Mouse (Mus musculus): ENCODE measurements around the gene Entpd4b. TPM values are rescaled to one million over a fixed set of nuclear protein-coding genes. Genes with fewer than 3 reads are reported as not detected.
"Not testable (repeated sequence)": the region's sequence is repeated elsewhere in the genome, so short reads cannot be mapped to it uniquely, and the experiment has no call there.

Gene Entpd4b
- 18.8 and 22.1 TPM in 2 replicates for polyA plus RNA-seq (2014; fragmentation: Nextera tagmentation; extraction: Ambion mirVana)

DNA sequence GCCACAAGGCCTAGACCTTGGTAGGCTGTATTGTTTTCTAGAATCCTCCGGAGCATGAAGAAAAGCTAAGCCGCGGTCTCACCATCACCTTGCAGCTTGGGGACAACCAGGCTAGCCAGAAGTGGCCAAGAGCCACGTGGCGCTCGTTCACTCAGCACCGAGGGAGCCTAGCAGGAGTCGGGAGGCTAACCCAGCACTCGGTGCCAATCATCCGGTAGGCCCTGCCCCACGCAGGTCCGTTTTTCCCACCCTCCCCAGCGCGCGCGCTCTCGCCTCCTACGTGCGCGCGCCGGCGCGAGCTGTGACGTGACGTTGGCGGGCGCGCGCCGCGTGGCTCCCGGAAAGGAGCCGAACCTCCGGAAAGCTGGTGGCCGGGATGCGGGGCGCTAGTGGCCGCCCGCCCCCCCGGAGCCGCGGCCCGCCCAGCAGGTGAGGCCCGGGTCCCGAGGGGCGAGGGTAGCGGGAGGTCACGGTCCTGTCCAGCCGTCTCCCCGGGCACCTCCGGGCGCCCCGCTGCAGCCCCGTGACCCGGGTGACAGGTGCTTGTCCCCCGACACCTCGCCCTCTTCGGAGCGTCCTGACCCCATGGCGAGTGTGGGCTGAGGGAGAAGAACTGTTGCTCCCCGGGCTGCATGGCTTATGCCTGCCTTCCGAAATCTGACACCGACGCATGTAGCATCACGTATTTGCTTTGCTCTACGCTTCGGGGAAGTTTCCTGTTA lies at the start of gene Entpd4b:
TSS of gene Entpd4b (plus strand) at position 315 of the 722 bp plus-strand sequence.
- not testable (repeated sequence) for H3K9ac ChIP-seq (ENCODE audit: low read depth, low read length); H3K36me3 ChIP-seq (ENCODE audit: control insufficient read depth, insufficient read depth, low read length); H3K27me3 ChIP-seq (ENCODE audit: control insufficient read depth, insufficient read depth, low read length); H3K4me3 ChIP-seq (ENCODE audit: low read depth, low read length); H3K27ac ChIP-seq (ENCODE audit: low read depth, low read length); H3K9me3 ChIP-seq (replicated peaks; ENCODE audit: control insufficient read depth, low read length); H3K4me2 ChIP-seq; H3K4me1 ChIP-seq (ENCODE audit: control insufficient read depth, insufficient read depth, low read length)
- no CpG with 5 or more reads among the region's 68 CpGs for WGBS (ENCODE audit: insufficient replicate concordance)
- peak; percentile 80 for ATAC-seq (replicated peaks; ENCODE audit: insufficient number of reproducible peaks, low FRiP score, low TSS enrichment)

DNA sequence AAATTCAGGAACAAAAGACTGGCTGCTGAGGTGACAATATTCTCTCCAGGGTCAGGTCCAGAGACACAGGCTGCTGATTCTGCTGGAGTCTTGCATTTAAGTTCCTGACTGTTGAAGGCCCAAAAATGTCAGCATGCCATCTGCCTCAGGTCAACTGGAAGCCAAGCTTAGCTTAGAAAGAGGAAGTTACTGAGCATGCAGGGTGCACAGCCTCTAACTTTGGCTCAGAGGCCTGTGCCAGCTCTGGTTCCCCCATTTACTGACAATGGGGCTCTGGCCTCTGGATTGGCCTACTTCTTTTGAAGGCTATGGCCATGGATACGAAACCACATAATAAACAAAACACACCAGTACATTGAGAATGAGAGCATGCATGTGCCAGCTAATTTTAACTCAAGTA lies 48.2 kb upstream of the Entpd4b start:
- H3K9me3 ChIP-seq (replicated peaks; ENCODE audit: control insufficient read depth, low read length); ATAC-seq (replicated peaks; ENCODE audit: insufficient number of reproducible peaks, low FRiP score, low TSS enrichment); H3K4me3 ChIP-seq (ENCODE audit: low read depth, low read length); H3K27me3 ChIP-seq (ENCODE audit: control insufficient read depth, insufficient read depth, low read length); H3K4me2 ChIP-seq; H3K27ac ChIP-seq (ENCODE audit: low read depth, low read length); H3K36me3 ChIP-seq (ENCODE audit: control insufficient read depth, insufficient read depth, low read length); H3K4me1 ChIP-seq (ENCODE audit: control insufficient read depth, insufficient read depth, low read length); H3K9ac ChIP-seq (ENCODE audit: low read depth, low read length): not testable (repeated sequence)
- WGBS (ENCODE audit: insufficient replicate concordance), result no CpG with 5 or more reads among the region's 1 CpGs

DNA sequence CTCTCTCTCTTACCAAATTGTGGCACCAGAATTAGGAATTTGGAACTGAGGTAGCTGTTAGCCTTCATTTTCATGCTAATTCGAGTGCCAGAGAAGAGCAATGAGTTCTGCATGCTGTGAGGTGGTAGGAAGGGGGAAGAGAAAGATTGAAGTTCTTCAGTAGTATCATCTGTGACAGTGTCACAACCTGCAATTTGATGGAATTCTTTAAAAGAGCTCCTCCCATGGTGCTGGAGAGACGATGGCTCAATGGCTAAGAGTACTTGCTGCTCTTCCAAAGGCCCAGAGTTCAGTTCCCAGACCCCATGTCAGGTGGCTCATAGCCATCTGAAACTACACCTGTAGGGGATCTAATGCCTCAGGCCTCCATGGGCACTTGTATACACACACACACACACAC lies 42.8 kb upstream of the Entpd4b start, which contains the start of gene Gm27179:
TSS of gene Gm27179 (minus strand) at position 101 of the 400 bp plus-strand sequence.
- ATAC-seq (replicated peaks; ENCODE audit: insufficient number of reproducible peaks, low FRiP score, low TSS enrichment); H3K4me2 ChIP-seq; H3K9ac ChIP-seq (ENCODE audit: low read depth, low read length); H3K36me3 ChIP-seq (ENCODE audit: control insufficient read depth, insufficient read depth, low read length); H3K4me3 ChIP-seq (ENCODE audit: low read depth, low read length); H3K9me3 ChIP-seq (replicated peaks; ENCODE audit: control insufficient read depth, low read length); H3K27me3 ChIP-seq (ENCODE audit: control insufficient read depth, insufficient read depth, low read length); H3K4me1 ChIP-seq (ENCODE audit: control insufficient read depth, insufficient read depth, low read length); H3K27ac ChIP-seq (ENCODE audit: low read depth, low read length): not testable (repeated sequence)
- whole genome bisulfite sequencing (ENCODE audit: insufficient replicate concordance), result no CpG with 5 or more reads among the region's 2 CpGs

DNA sequence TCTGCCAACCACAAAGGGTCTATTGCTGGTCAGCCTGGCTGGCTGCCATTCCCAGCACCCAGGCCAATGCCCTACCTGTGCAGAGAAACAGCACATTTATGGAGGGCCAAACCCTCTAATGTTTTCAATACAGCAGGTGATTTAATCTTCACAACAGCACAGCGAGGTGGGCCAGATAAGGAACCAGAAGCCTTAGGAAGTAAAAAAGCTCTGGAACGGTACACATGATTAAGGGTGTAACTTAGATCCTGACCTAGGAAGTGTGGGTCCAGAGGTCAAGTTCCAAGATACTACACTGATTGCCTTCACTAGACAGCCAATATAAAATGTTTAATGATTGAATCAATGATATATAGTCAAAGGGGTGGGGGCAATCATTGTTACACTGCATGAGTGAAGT lies 34.4 kb upstream of the Entpd4b start:
- H3K36me3 ChIP-seq (ENCODE audit: control insufficient read depth, insufficient read depth, low read length), result not testable (repeated sequence)
- WGBS (ENCODE audit: insufficient replicate concordance), result no CpG with 5 or more reads among the region's 2 CpGs

DNA sequence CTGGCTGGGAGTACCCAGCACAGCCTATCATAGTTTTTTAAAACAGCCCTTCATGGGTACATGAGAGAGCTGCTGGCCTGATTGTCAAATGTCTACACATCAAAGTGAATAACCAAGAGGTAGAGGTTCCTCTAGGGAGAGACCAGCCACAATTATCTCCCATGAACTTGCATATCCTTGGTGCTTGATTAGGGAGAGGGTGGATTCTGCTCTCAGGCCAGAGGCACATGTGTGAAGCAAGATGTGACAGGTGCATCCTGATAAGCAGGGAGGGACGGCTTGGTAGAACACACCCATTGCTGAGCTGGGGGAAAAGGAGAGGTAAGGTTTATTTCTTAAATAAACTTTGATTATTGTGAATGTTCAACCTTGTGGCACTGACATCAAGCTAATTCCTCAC lies 32.2 kb upstream of the Entpd4b start:
- H3K9me3 ChIP-seq (replicated peaks; ENCODE audit: control insufficient read depth, low read length); H3K4me2 ChIP-seq; H3K27me3 ChIP-seq (ENCODE audit: control insufficient read depth, insufficient read depth, low read length); H3K9ac ChIP-seq (ENCODE audit: low read depth, low read length); H3K4me3 ChIP-seq (ENCODE audit: low read depth, low read length); H3K4me1 ChIP-seq (ENCODE audit: control insufficient read depth, insufficient read depth, low read length); H3K27ac ChIP-seq (ENCODE audit: low read depth, low read length); H3K36me3 ChIP-seq (ENCODE audit: control insufficient read depth, insufficient read depth, low read length): not testable (repeated sequence)
- peak; percentile 80; the same call in 1 of the 2 replicates for ATAC-seq (replicated peaks; ENCODE audit: insufficient number of reproducible peaks, low FRiP score, low TSS enrichment)
- WGBS (ENCODE audit: insufficient replicate concordance), result no CpG with 5 or more reads among the region's 1 CpGs

More for the DNA sequence above, 34.4 kb upstream of the Entpd4b start:
- H3K9ac ChIP-seq (ENCODE audit: low read depth, low read length); H3K4me3 ChIP-seq (ENCODE audit: low read depth, low read length); H3K27ac ChIP-seq (ENCODE audit: low read depth, low read length); H3K9me3 ChIP-seq (replicated peaks; ENCODE audit: control insufficient read depth, low read length); H3K27me3 ChIP-seq (ENCODE audit: control insufficient read depth, insufficient read depth, low read length); H3K4me1 ChIP-seq (ENCODE audit: control insufficient read depth, insufficient read depth, low read length); H3K4me2 ChIP-seq; ATAC-seq (replicated peaks; ENCODE audit: insufficient number of reproducible peaks, low FRiP score, low TSS enrichment): not testable (repeated sequence)

DNA sequence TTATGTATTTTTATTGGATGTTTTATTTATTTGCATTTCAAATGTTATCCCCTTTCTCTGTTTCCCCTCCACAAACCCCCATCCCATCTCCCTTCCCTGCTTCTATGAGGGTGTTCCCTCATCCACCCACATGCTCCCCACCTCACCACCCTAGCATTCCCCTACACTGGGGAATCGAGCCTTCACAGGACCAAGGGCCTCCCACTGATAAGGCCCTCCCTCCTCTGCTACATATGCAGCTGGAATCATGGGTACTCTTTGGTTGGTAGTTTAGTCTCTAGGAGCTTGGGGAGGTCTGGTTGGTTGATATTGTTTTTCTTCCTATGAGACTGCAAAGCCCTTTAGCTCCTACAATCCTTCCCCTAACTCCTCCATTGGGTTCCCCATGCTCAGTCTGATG lies 29.0 kb upstream of the Entpd4b start:
- H3K27me3 ChIP-seq (ENCODE audit: control insufficient read depth, insufficient read depth, low read length); H3K9ac ChIP-seq (ENCODE audit: low read depth, low read length); H3K4me1 ChIP-seq (ENCODE audit: control insufficient read depth, insufficient read depth, low read length); H3K36me3 ChIP-seq (ENCODE audit: control insufficient read depth, insufficient read depth, low read length); H3K9me3 ChIP-seq (replicated peaks; ENCODE audit: control insufficient read depth, low read length); H3K4me2 ChIP-seq; H3K27ac ChIP-seq (ENCODE audit: low read depth, low read length); H3K4me3 ChIP-seq (ENCODE audit: low read depth, low read length): not testable (repeated sequence)
- no CpG with 5 or more reads among the region's 1 CpGs for WGBS (ENCODE audit: insufficient replicate concordance)
- peak; percentile 74 for ATAC-seq (replicated peaks; ENCODE audit: insufficient number of reproducible peaks, low FRiP score, low TSS enrichment)

DNA sequence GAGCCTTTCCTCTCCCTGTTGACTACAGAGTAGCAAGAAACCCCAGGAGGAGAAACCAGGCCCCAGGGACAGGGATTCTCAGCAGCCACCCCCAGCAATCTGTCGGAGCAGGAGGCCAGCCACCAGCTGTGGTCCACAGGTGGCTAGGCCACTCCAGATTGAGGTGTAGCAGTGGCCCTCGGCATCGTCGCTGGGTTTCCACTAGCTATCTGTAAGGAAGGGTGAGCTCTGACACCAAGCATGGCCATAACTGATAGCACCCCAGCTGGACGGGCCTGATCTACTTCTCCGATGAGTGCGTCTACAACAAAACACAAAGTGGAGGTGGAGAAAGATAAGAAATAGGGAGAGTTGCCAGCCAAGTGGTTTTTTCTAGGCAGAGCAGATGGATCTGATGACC lies 18.7 kb upstream of the Entpd4b start:
- H3K4me1 ChIP-seq (ENCODE audit: control insufficient read depth, insufficient read depth, low read length); H3K4me2 ChIP-seq; H3K36me3 ChIP-seq (ENCODE audit: control insufficient read depth, insufficient read depth, low read length); H3K27ac ChIP-seq (ENCODE audit: low read depth, low read length); H3K4me3 ChIP-seq (ENCODE audit: low read depth, low read length); H3K27me3 ChIP-seq (ENCODE audit: control insufficient read depth, insufficient read depth, low read length); H3K9ac ChIP-seq (ENCODE audit: low read depth, low read length); H3K9me3 ChIP-seq (replicated peaks; ENCODE audit: control insufficient read depth, low read length): not testable (repeated sequence)
- peak; percentile 84 for ATAC-seq (replicated peaks; ENCODE audit: insufficient number of reproducible peaks, low FRiP score, low TSS enrichment)
- no CpG with 5 or more reads among the region's 7 CpGs for WGBS (ENCODE audit: insufficient replicate concordance)

DNA sequence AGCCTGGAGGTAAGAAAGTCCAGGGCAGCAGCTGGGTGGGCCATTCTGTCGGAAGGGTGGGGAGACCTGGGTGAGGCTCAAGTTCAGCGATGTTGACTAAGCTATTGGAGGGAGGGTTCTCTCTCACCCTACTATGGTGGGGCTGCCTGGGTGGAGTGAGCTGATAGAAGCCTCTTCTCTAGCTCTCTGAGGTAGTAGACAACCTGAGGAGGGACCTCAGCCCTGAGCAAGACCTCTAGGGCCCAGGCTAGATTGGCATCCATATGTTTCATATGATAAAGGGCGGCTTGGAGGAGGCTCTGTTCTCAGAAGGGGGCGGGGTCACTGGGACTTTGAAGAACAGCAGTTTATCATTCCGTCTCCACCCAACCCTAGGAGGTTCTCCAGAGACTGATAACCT lies 15.1 kb upstream of the Entpd4b start:
- H3K27ac ChIP-seq (ENCODE audit: low read depth, low read length), result not testable (repeated sequence)

DNA sequence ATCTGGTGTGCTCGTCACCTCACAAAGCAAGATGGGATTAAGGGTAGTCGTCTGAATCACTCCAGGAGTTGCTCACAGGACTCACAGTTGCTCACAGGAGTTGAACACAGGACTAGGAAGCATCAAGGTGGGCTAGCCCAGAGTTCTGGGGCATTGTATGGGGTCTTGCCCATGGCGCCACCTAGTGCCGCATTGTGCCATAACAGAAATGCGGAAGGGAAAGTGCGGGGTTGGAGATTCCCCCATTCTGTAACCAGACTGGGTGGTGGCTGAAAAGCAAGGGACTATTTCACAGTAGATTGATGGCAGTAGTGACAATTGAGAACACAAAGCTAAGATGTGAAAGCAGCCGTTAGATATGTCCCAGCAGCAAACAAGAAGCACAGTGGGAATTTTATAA lies 12.5 kb upstream of the Entpd4b start:
- H3K4me3 ChIP-seq (ENCODE audit: low read depth, low read length); ATAC-seq (replicated peaks; ENCODE audit: insufficient number of reproducible peaks, low FRiP score, low TSS enrichment): not testable (repeated sequence)
- no CpG with 5 or more reads among the region's 7 CpGs for WGBS (ENCODE audit: insufficient replicate concordance)

More for the DNA sequence above, 15.1 kb upstream of the Entpd4b start:
- H3K27me3 ChIP-seq (ENCODE audit: control insufficient read depth, insufficient read depth, low read length); H3K36me3 ChIP-seq (ENCODE audit: control insufficient read depth, insufficient read depth, low read length); H3K4me2 ChIP-seq; H3K9me3 ChIP-seq (replicated peaks; ENCODE audit: control insufficient read depth, low read length); H3K9ac ChIP-seq (ENCODE audit: low read depth, low read length); H3K4me1 ChIP-seq (ENCODE audit: control insufficient read depth, insufficient read depth, low read length); H3K4me3 ChIP-seq (ENCODE audit: low read depth, low read length): not testable (repeated sequence)
- ATAC-seq (replicated peaks; ENCODE audit: insufficient number of reproducible peaks, low FRiP score, low TSS enrichment), result peak; percentile 89
- WGBS (ENCODE audit: insufficient replicate concordance), result no CpG with 5 or more reads among the region's 5 CpGs

More for the DNA sequence above, 12.5 kb upstream of the Entpd4b start:
- not testable (repeated sequence) for H3K36me3 ChIP-seq (ENCODE audit: control insufficient read depth, insufficient read depth, low read length); H3K9me3 ChIP-seq (replicated peaks; ENCODE audit: control insufficient read depth, low read length); H3K4me2 ChIP-seq; H3K27me3 ChIP-seq (ENCODE audit: control insufficient read depth, insufficient read depth, low read length); H3K27ac ChIP-seq (ENCODE audit: low read depth, low read length); H3K4me1 ChIP-seq (ENCODE audit: control insufficient read depth, insufficient read depth, low read length); H3K9ac ChIP-seq (ENCODE audit: low read depth, low read length)
